24 mouse cellular contexts compared by ENCODE assay signal in the genomic region with DNA sequence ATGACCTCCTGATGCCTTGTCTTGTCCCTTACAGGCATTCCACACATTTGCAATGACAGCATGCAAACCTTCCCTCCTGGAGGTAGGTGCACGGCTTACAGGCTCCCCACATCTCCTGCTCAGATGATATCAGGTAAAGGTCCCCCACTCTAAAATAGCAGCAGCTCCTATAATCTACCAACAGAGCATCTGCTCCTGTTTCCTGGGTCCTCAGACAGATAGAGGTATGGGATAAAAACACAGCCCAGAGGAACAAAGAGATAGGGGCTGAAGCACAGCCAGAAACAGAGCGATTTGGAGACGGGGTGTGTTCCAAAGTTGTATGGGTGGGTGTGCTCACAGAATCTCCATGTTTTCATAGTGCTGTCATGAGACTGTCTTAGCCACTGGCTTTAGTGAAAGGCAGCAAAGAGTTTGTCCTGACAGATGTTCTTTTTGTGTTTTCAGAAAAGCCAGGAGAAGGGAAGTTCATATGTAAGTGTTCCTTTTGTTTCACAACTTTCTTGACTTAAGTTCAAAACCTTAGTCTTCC. TPM values are rescaled to one million over a fixed set of nuclear protein-coding genes. Genes with fewer than 3 reads are reported as not detected.
"Had no signal": no experiment of that assay in that cellular context is flagged by ENCODE, and none has a peak within 500 bp of the region (broad histone marks: within the 10 kb centered on the region; RNA-seq: fewer than 3 reads in every experiment).

No protein-coding gene starts in this region.

- H3K9ac ChIP-seq: liver, embryonic 14.5 days; lung, embryonic 15.5 days; midbrain, embryonic 13.5 days; midbrain, embryonic 15.5 days; neural tube, embryonic 12.5 days had no signal

- DNase-seq: lung, adult 2 months; lung, postnatal 14 days; lung, postnatal 36 days; right cerebral cortex, postnatal 14 days; thymus, adult 18-20 months; thymus, postnatal 14 days; thymus, postnatal 36 days had no signal

- H3K27ac ChIP-seq: liver, embryonic 14.5 days; lung, embryonic 15.5 days; macrophage; midbrain, embryonic 13.5 days; midbrain, embryonic 15.5 days; neural tube, embryonic 12.5 days had no signal

- H3K4me2 ChIP-seq: lung, embryonic 15.5 days; midbrain, embryonic 11.5 days; midbrain, embryonic 13.5 days; midbrain, embryonic 15.5 days; neural tube, embryonic 12.5 days had no signal

- H3K9me3 ChIP-seq: lung, embryonic 15.5 days; midbrain, embryonic 13.5 days; midbrain, embryonic 15.5 days; neural tube, embryonic 12.5 days had no signal

- H3K36me3 ChIP-seq: lung, embryonic 15.5 days; midbrain, embryonic 13.5 days; midbrain, embryonic 15.5 days; neural tube, embryonic 12.5 days had no signal

- H3K4me3 ChIP-seq: lung, embryonic 15.5 days; midbrain, embryonic 13.5 days; midbrain, embryonic 15.5 days; neural tube, embryonic 12.5 days had no signal

- H3K27me3 ChIP-seq: midbrain, embryonic 15.5 days had no signal

- ATAC-seq: lung, postnatal 0 days; midbrain, embryonic 13.5 days; midbrain, embryonic 15.5 days had no signal

- H3K4me1 ChIP-seq: lung, embryonic 15.5 days; midbrain, embryonic 13.5 days; midbrain, embryonic 15.5 days; neural tube, embryonic 12.5 days had no signal

RNA-seq across cellular contexts. Expression of gene Gsdma, which starts 7.2 kb away (rescaled TPM):
- total RNA-seq: monocyte, adult 5-6 weeks; neutrophil, adult 5-6 weeks had no signal
- polyA plus RNA-seq: lung, postnatal 0 days; macrophage; midbrain, embryonic 11.5 days; midbrain, embryonic 13.5 days; midbrain, embryonic 15.5 days; midbrain, postnatal 0 days; neural tube, embryonic 12.5 days; neural tube, embryonic 14.5 days; spleen, adult 2 months had no signal

RNA-seq across cellular contexts. Expression of gene Gsdma2, which starts 24.8 kb away (rescaled TPM):
- total RNA-seq: midbrain, postnatal 0 days; monocyte, adult 5-6 weeks; neutrophil, adult 5-6 weeks had no signal
- polyA plus RNA-seq: liver, embryonic 14.5 days; liver, embryonic 16.5 days; lung, adult 2 months; lung, embryonic 15.5 days; lung, postnatal 0 days; macrophage; midbrain, embryonic 11.5 days; midbrain, embryonic 13.5 days; midbrain, embryonic 15.5 days; neural tube, embryonic 12.5 days; neural tube, embryonic 14.5 days; spleen, adult 2 months; stomach, embryonic 14.5 days had no signal

RNA-seq across cellular contexts. Expression of gene Csf3, which starts 29.7 kb away (rescaled TPM):
- total RNA-seq: midbrain, postnatal 0 days; monocyte, adult 5-6 weeks; neutrophil, adult 5-6 weeks had no signal
- polyA plus RNA-seq: liver, embryonic 14.5 days; liver, embryonic 16.5 days; lung, adult 2 months; lung, embryonic 15.5 days; lung, postnatal 0 days; macrophage; midbrain, embryonic 11.5 days; midbrain, embryonic 13.5 days; midbrain, embryonic 15.5 days; midbrain, postnatal 0 days; neural tube, embryonic 12.5 days; neural tube, embryonic 14.5 days; stomach, embryonic 14.5 days; stomach, embryonic 16.5 days; thymus, postnatal 0 days had no signal

RNA-seq across cellular contexts. Expression of gene Gsdma3, which starts 45.2 kb away (rescaled TPM):
- total RNA-seq: midbrain, postnatal 0 days; monocyte, adult 5-6 weeks; neutrophil, adult 5-6 weeks had no signal
- polyA plus RNA-seq: liver, embryonic 14.5 days; liver, embryonic 16.5 days; lung, adult 2 months; lung, embryonic 15.5 days; lung, postnatal 0 days; macrophage; midbrain, embryonic 11.5 days; midbrain, embryonic 13.5 days; midbrain, embryonic 15.5 days; midbrain, postnatal 0 days; neural tube, embryonic 12.5 days; neural tube, embryonic 14.5 days; spleen, adult 2 months; stomach, embryonic 14.5 days; stomach, embryonic 16.5 days had no signal
